Mouse (Mus musculus) lung, postnatal 0 days (tissue): ENCODE data around the gene Gdf10.

Source experiments
- CTCF ChIP-seq: IDR thresholded peaks from 2 replicates; pipeline ENCODE4 v1.5.1; 2016; ENCODE audit warnings: antibody characterized with exemption, mild to moderate bottlenecking
- EP300 ChIP-seq: IDR thresholded peaks from 2 replicates; pipeline ENCODE4 v1.6.1; 2016; ENCODE audit warnings: antibody characterized with exemption, mild to moderate bottlenecking, control low read depth

GRCm38 (mm10) chr14:33932935-33933703, 9.7 kb downstream of the Gdf10 start:
- TF ChIP-seq CTCF = peak; percentile 70
- TF ChIP-seq EP300 = no peak
